25 mouse cellular contexts compared by ENCODE assay signal in the genomic region with DNA sequence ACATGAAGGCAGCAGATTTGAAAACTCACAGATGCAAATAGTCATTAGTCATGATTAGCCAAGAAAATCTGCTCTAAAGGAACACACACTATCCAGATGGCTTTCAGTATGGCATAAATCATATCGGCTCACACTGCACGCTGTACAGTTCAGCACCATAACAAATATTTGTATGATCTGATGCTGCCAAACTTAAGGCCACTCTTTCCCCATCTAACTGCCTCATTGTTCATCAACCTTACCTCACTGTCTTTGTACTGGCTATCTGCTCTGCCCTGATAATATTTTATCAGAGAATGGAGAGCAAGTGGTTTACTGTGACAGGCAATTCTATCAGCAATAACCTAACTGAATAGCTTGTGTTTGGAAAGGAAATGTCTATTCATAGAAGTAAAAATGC.
DNase-seq lines count a peak whose midpoint lies in the region; ATAC-seq and TF ChIP-seq lines count a peak whose summit lies in the region.
"Had no signal": no experiment of that assay in that cellular context is flagged by ENCODE, and none has a peak within 500 bp of the region (broad histone marks: within the 10 kb centered on the region; RNA-seq: fewer than 3 reads in every experiment).

No protein-coding gene starts in this region.

- H3K36me3 ChIP-seq in forebrain, embryonic 14.5 days (ENCODE audit: control insufficient read depth, insufficient read depth, low read length) = no peaks in the 10 kb centered on the region
- H3K36me3 ChIP-seq in forebrain, embryonic 12.5 days (replicated peaks) = no peaks in the 10 kb centered on the region
- no peaks in the 10 kb centered on the region for H3K36me3 ChIP-seq in lung, embryonic 14.5 days (ENCODE audit: insufficient read depth)
- H3K36me3 ChIP-seq in liver, embryonic 13.5 days = no peaks in the 10 kb centered on the region
- H3K36me3 ChIP-seq: embryonic facial prominence, embryonic 12.5 days; heart, embryonic 15.5 days; midbrain, embryonic 12.5 days; neural tube, embryonic 12.5 days had no signal

- peak; percentile 65 for DNase-seq in forebrain, embryonic 14.5 days (ENCODE audit: low spot score)
- peak; percentile 3 for DNase-seq in lung, embryonic 14.5 days
- no peak for DNase-seq in lung, postnatal 36 days
- peak; percentile 1 for DNase-seq in liver, embryonic 13.5 days
- peak; percentile 10 for DNase-seq in mesoderm, embryonic 11.5 days (ENCODE audit: low read depth, low spot score)
- no peak for DNase-seq in right cerebral cortex, postnatal 4 days
- DNase-seq in cerebellum, postnatal 14 days = no peak
- DNase-seq: adrenal gland, postnatal 10 days; cerebellum, adult 9-11 months; gastrocnemius, postnatal 14 days; heart, adult 18-20 months; kidney, postnatal 36 days; lung, adult 2 months; lung, postnatal 4 days; thymus, adult 2 months had no signal

- H3K27ac ChIP-seq in forebrain, embryonic 14.5 days (ENCODE audit: low read depth, low read length) = no peak overlapping the region
- no peak overlapping the region for H3K27ac ChIP-seq in forebrain, embryonic 12.5 days
- no peak overlapping the region for H3K27ac ChIP-seq in lung, embryonic 14.5 days (ENCODE audit: low read depth)
- H3K27ac ChIP-seq in liver, embryonic 13.5 days = no peak overlapping the region
- H3K27ac ChIP-seq: embryonic facial prominence, embryonic 12.5 days; heart, embryonic 15.5 days; midbrain, embryonic 12.5 days; neural tube, embryonic 12.5 days had no signal

- H3K9ac ChIP-seq in forebrain, embryonic 14.5 days (ENCODE audit: low read length) = no peak overlapping the region
- no peak overlapping the region for H3K9ac ChIP-seq in forebrain, embryonic 12.5 days
- no peak overlapping the region for H3K9ac ChIP-seq in lung, embryonic 14.5 days
- no peak overlapping the region for H3K9ac ChIP-seq in liver, embryonic 13.5 days
- H3K9ac ChIP-seq: embryonic facial prominence, embryonic 12.5 days; heart, embryonic 15.5 days; midbrain, embryonic 12.5 days; neural tube, embryonic 12.5 days had no signal

- TF ChIP-seq CTCF in lung, embryonic 14.5 days (IDR thresholded peaks at IDR 0.05; ENCODE audit: low read depth) = no peak

- no peaks in the 10 kb centered on the region for H3K27me3 ChIP-seq in forebrain, embryonic 14.5 days (replicated peaks; ENCODE audit: control insufficient read depth, insufficient read depth, low read length)
- H3K27me3 ChIP-seq in forebrain, embryonic 12.5 days = no peaks in the 10 kb centered on the region
- H3K27me3 ChIP-seq in lung, embryonic 14.5 days (ENCODE audit: insufficient read depth, low read length) = no peaks in the 10 kb centered on the region
- no peaks in the 10 kb centered on the region for H3K27me3 ChIP-seq in liver, embryonic 13.5 days
- H3K27me3 ChIP-seq: embryonic facial prominence, embryonic 12.5 days; heart, embryonic 15.5 days; midbrain, embryonic 12.5 days; neural tube, embryonic 12.5 days had no signal

- H3K4me1 ChIP-seq in forebrain, embryonic 14.5 days (ENCODE audit: control insufficient read depth, insufficient read depth, low read length) = no peaks in the 10 kb centered on the region
- H3K4me1 ChIP-seq in forebrain, embryonic 12.5 days = no peaks in the 10 kb centered on the region
- no peaks in the 10 kb centered on the region for H3K4me1 ChIP-seq in lung, embryonic 14.5 days (ENCODE audit: insufficient read depth)
- peaks cover 4% of the 10 kb centered on the region for H3K4me1 ChIP-seq in liver, embryonic 13.5 days (replicated peaks)
- H3K4me1 ChIP-seq: embryonic facial prominence, embryonic 12.5 days; heart, embryonic 15.5 days; midbrain, embryonic 12.5 days; neural tube, embryonic 12.5 days had no signal

- 74% methylated on average over 2 of the region's 2 CpGs for WGBS in forebrain, embryonic 14.5 days
- WGBS in forebrain, embryonic 12.5 days = 95% methylated on average over 2 of the region's 2 CpGs
- WGBS in lung, embryonic 14.5 days = 40% methylated on average over 2 of the region's 2 CpGs
- 25% methylated on average over 2 of the region's 2 CpGs for WGBS in liver, embryonic 13.5 days (ENCODE audit: insufficient replicate concordance)

- ATAC-seq in forebrain, embryonic 14.5 days = peak; percentile 79; the same call in 1 of the 2 replicates
- no peak for ATAC-seq in forebrain, embryonic 12.5 days (ENCODE audit: low FRiP score)
- ATAC-seq in lung, embryonic 14.5 days (ENCODE audit: insufficient read depth) = no peak
- peak; percentile 86 for ATAC-seq in liver, embryonic 13.5 days (ENCODE audit: low read depth)
- ATAC-seq: activated CD4-positive, CD25-positive, alpha-beta regulatory T cell, adult 4 months; CD4-positive, CD25-positive, alpha-beta regulatory T cell, adult 4 months; hindbrain, embryonic 16.5 days; intestine, embryonic 16.5 days had no signal

- no peak overlapping the region for H3K4me2 ChIP-seq in forebrain, embryonic 14.5 days (ENCODE audit: low read length)
- H3K4me2 ChIP-seq in forebrain, embryonic 12.5 days = no peak overlapping the region
- no peak overlapping the region for H3K4me2 ChIP-seq in lung, embryonic 14.5 days
- no peak overlapping the region for H3K4me2 ChIP-seq in liver, embryonic 13.5 days
- H3K4me2 ChIP-seq: embryonic facial prominence, embryonic 12.5 days; heart, embryonic 15.5 days; midbrain, embryonic 12.5 days; neural tube, embryonic 12.5 days had no signal

- H3K9me3 ChIP-seq in forebrain, embryonic 14.5 days (replicated peaks; ENCODE audit: control insufficient read depth, low read length) = no peaks in the 10 kb centered on the region
- H3K9me3 ChIP-seq in forebrain, embryonic 12.5 days = no peaks in the 10 kb centered on the region
- no peaks in the 10 kb centered on the region for H3K9me3 ChIP-seq in lung, embryonic 14.5 days (ENCODE audit: low read depth, low read length)
- no peaks in the 10 kb centered on the region for H3K9me3 ChIP-seq in liver, embryonic 13.5 days (replicated peaks)
- H3K9me3 ChIP-seq: embryonic facial prominence, embryonic 12.5 days; heart, embryonic 15.5 days; midbrain, embryonic 12.5 days; neural tube, embryonic 12.5 days had no signal

- H3K4me3 ChIP-seq in forebrain, embryonic 14.5 days (ENCODE audit: low read depth, low read length) = no peak overlapping the region
- no peak overlapping the region for H3K4me3 ChIP-seq in forebrain, embryonic 12.5 days (replicated peaks)
- H3K4me3 ChIP-seq in lung, embryonic 14.5 days (ENCODE audit: low read depth, low read length) = no peak overlapping the region
- no peak overlapping the region for H3K4me3 ChIP-seq in liver, embryonic 13.5 days (replicated peaks)
- H3K4me3 ChIP-seq: embryonic facial prominence, embryonic 12.5 days; erythroblast, embryonic 14.5 days; heart, embryonic 15.5 days; midbrain, embryonic 12.5 days; neural tube, embryonic 12.5 days had no signal

Comparison
In these comparisons a context has a peak if more than half of its experiments do, and no peak if none do; other contexts are left out.
1. ATAC-seq: peak in forebrain, embryonic 14.5 days (single experiment) and liver, embryonic 13.5 days (single experiment); none in forebrain, embryonic 12.5 days (single experiment) and lung, embryonic 14.5 days (single experiment).
2. DNase-seq: peak in forebrain, embryonic 14.5 days (single experiment), lung, embryonic 14.5 days (single experiment), liver, embryonic 13.5 days (single experiment) and mesoderm, embryonic 11.5 days (single experiment); none in lung, postnatal 36 days (single experiment), right cerebral cortex, postnatal 4 days (single experiment) and cerebellum, postnatal 14 days (0 of 2).